Mouse (Mus musculus) E14TG2a.4 (cell line): ENCODE measurements around the gene Fyn.

Source experiments
- H3K27me3 ChIP-seq: 2 replicates; pipeline ENCODE4 v1.6.1; 2014; ENCODE audit warnings: low read length, control low read depth; ENCODE audit not compliant: insufficient read depth
- H3K36me3 ChIP-seq: 2 replicates; pipeline ENCODE4 v1.6.1; 2014; ENCODE audit warnings: low read length, control low read depth; ENCODE audit not compliant: insufficient read depth
- H3K4me1 ChIP-seq: replicated peaks from 2 replicates; pipeline ENCODE4 v1.6.1; 2014; ENCODE audit warnings: low read depth, low read length, control low read depth
- H3K4me3 ChIP-seq: replicated peaks from 2 replicates; pipeline ENCODE4 v1.5.1; 2014; ENCODE audit warnings: mild to moderate bottlenecking, low read length
- H3K9me3 ChIP-seq: 2 replicates; pipeline ENCODE4 v1.6.1; 2014; ENCODE audit warnings: low read length, control low read depth
- CTCF ChIP-seq: conservative IDR thresholded peaks from 2 replicates; pipeline ENCODE4 v1.5.1; 2014; ENCODE audit warnings: low read length
- NANOG ChIP-seq: IDR thresholded peaks from 2 replicates; pipeline ENCODE4 v1.6.1; 2014; ENCODE audit warnings: borderline replicate concordance, low read length, mixed read lengths
- POU5F1 ChIP-seq: IDR thresholded peaks from 2 replicates; pipeline ENCODE4 v1.6.1; 2014; ENCODE audit warnings: low read length, borderline replicate concordance

Gene Fyn

GRCm38 (mm10) chr10:39512631-39513314 lies 144.1 kb downstream of the Fyn start:
- TF ChIP-seq CTCF: no peak
- no peak for TF ChIP-seq NANOG
- TF ChIP-seq POU5F1: no peak
- H3K9me3 ChIP-seq: no peaks in the 10 kb centered on the region
- peaks cover 15% of the 10 kb centered on the region for H3K4me1 ChIP-seq
- H3K36me3 ChIP-seq: peaks cover 5% of the 10 kb centered on the region; the same call in 1 of the 2 replicates
- no peaks in the 10 kb centered on the region for H3K27me3 ChIP-seq
- no peak overlapping the region for H3K4me3 ChIP-seq

DNA sequence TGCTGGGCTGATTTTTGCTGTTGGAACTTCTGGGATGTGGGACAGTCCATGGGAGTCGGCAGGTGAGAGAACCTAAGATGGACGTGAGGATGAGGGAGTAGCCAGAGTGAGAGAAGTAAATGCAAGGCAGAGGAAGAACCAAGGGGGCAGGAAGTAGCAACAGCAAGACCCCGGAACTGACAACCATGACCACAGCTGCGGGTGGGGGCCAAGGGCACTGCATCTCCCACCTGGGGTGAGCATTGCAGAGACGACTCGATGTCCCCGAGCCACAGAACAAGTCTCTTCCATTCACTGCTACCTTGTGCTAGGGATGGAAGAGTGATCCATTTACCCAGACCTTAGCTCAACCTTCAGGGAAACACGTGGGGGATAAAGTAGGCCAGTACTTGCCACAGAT lies 146.3 kb downstream of the Fyn start:
- no peak for TF ChIP-seq NANOG
- no peak for TF ChIP-seq CTCF
- no peak for TF ChIP-seq POU5F1

GRCm38 (mm10) chr10:39516541-39517133 lies 148.0 kb downstream of the Fyn start:
- Histone ChIP-seq H3K4me1 (peaks cover 9% of the 10 kb centered on the region), H3K4me3 (no peak overlapping the region), H3K27me3 (no peaks in the 10 kb centered on the region), H3K9me3 (no peaks in the 10 kb centered on the region), H3K36me3 (peaks cover 5% of the 10 kb centered on the region; the same call in 1 of the 2 replicates)
- no peak for TF ChIP-seq CTCF
- no peak for TF ChIP-seq NANOG
- no peak for TF ChIP-seq POU5F1

More for the DNA sequence above, 146.3 kb downstream of the Fyn start:
- Histone ChIP-seq H3K4me1 (peaks cover 15% of the 10 kb centered on the region), H3K27me3 (no peaks in the 10 kb centered on the region), H3K9me3 (no peaks in the 10 kb centered on the region), H3K4me3 (no peak overlapping the region), H3K36me3 (peaks cover 5% of the 10 kb centered on the region; the same call in 1 of the 2 replicates)

GRCm38 (mm10) chr10:39517375-39517774 lies 148.7 kb downstream of the Fyn start:
- no peak overlapping the region for H3K4me3 ChIP-seq
- TF ChIP-seq CTCF: no peak
- no peak for TF ChIP-seq NANOG
- TF ChIP-seq POU5F1: no peak
- H3K36me3 ChIP-seq: peaks cover 5% of the 10 kb centered on the region; the same call in 1 of the 2 replicates
- H3K9me3 ChIP-seq: no peaks in the 10 kb centered on the region
- no peaks in the 10 kb centered on the region for H3K27me3 ChIP-seq
- peaks cover 16% of the 10 kb centered on the region for H3K4me1 ChIP-seq

- Histone ChIP-seq H3K4me3 (no peak overlapping the region), H3K4me1 (peaks cover 25% of the 10 kb centered on the region), H3K27me3 (no peaks in the 10 kb centered on the region), H3K9me3 (no peaks in the 10 kb centered on the region), H3K36me3 (peaks cover 5% of the 10 kb centered on the region; the same call in 1 of the 2 replicates)
- TF ChIP-seq CTCF: no peak
- TF ChIP-seq NANOG: no peak
- TF ChIP-seq POU5F1: no peak
Observed at GRCm38 (mm10) chr10:39518232-39518631, 149.6 kb downstream of the Fyn start.

DNA sequence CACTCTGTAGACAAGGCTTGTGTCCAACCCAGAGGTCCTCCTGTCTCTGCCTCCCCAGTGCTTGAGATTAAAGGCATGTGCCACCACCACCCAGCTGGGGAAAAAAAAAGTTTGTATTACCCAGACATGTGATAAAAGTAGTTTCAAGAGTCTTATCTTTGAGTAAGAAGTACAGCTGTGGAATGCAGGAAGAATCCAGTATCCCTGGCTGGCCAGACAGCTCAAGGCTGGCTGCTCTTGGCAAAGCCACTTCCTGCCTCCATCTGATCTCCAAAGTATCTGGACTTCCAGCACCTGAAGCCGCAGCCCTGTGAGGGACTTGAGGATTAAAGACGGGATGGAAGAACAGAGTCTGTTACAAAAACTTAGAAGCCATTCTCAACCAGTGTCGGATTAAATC lies 150.2 kb downstream of the Fyn start:
- Histone ChIP-seq H3K4me1 (peaks cover 30% of the 10 kb centered on the region), H3K27me3 (no peaks in the 10 kb centered on the region), H3K9me3 (no peaks in the 10 kb centered on the region), H3K4me3 (no peak overlapping the region), H3K36me3 (peaks cover 5% of the 10 kb centered on the region; the same call in 1 of the 2 replicates)
- no peak for TF ChIP-seq CTCF
- TF ChIP-seq POU5F1: no peak
- TF ChIP-seq NANOG: no peak

DNA sequence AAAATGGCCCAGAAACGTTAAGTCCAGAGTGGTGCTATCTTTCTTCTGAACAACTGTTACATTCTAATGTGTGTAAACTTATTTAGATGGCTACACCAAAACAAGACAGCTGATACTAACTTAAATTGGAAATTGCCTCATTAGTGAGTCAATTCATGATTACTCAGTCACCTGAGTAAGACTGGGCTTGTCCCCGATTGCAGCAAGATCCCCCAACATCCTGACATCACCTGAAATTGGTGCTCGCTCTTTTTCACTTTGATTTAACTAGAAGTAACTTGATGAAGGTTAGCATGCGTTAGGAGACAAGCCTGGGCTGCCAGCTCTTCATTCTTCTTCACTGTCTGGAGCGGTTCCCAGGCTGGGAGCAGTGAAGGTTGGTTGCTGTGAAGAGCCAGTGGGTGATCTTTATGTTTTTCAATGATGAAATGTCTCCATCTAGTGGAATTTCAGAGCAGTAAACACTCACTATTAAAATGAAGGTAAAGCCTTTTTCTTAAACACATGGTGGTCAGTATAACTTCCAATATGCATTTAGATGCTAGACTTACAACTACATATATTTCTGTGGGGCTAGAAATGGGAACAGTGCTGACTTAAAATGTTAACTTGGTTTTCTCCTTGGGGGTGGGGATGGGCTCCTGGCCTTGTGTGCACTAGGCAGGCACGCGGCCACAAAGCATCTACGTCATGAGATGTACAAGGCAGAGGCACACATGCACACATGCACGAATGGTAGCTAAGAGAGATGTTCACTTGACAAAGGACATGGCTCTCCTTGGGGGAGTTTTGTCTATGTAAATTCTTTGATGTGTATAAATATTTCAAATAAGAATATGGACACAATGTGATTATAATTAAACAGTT lies 151.7 kb downstream of the Fyn start:
- Histone ChIP-seq H3K36me3 (peaks cover 3% of the 10 kb centered on the region; the same call in 1 of the 2 replicates), H3K27me3 (no peaks in the 10 kb centered on the region), H3K4me1 (peaks cover 44% of the 10 kb centered on the region), H3K4me3 (no peak overlapping the region), H3K9me3 (no peaks in the 10 kb centered on the region)
- TF ChIP-seq NANOG (no peak), CTCF (peak; percentile 68)

- Histone ChIP-seq H3K36me3 (no peaks in the 10 kb centered on the region), H3K27me3 (no peaks in the 10 kb centered on the region), H3K9me3 (no peaks in the 10 kb centered on the region), H3K4me3 (no peak overlapping the region), H3K4me1 (peaks cover 50% of the 10 kb centered on the region)
- TF ChIP-seq POU5F1 (no peak), CTCF (no peak)
Observed at GRCm38 (mm10) chr10:39521327-39521726, 152.7 kb downstream of the Fyn start.
